Mouse (Mus musculus) megakaryocyte-erythroid progenitor cell, adult 5-6 weeks (primary cell): ENCODE results near the gene Adam10. TPM values are rescaled to one million over a fixed set of nuclear protein-coding genes. Genes with fewer than 3 reads are reported as not detected.

Source experiments
- ATAC-seq: replicated peaks from 2 replicates; pipeline ENCODE4 v1.8.0; 2016; ENCODE audit warnings: mild to moderate bottlenecking, inconsistent platforms; ENCODE audit not compliant: severe bottlenecking, poor library complexity, low FRiP score, low TSS enrichment
- total RNA-seq, 2 experiments: library from RNA; stranded (forward) in 1 of 2; stranded (reverse) in 1 of 2; fragments of 200-1000, 215-1000 nt in 1 of 2; fragments of >200 nt in 1 of 2; fragmentation: Nextera tagmentation in 1 of 2; gene quantifications; 2 replicates each; pipeline ENCODE4 v1.2.3; 2014 to 2017

Gene Adam10
- total RNA-seq, 2 experiments from 2014 or later = 56.0 to 88.3 TPM

DNA sequence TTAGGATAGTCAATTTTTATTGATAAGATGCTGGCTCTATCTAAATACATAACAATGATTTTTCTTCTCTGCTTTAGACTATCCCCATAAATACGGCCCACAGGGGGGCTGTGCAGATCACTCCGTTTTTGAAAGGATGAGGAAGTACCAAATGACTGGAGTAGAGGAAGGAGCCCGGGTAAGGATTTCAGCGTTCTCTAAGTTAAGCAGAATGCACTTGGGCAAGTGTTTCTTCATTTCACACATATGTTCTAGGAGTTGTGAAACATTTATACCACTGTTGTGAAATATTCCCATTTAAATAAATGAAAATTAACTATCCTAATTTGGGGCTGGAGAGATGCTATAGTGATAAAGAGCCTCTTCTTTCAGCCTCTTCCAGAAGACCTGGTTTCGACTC is 61.2 kb downstream of the Adam10 start:
- no peak for ATAC-seq

DNA sequence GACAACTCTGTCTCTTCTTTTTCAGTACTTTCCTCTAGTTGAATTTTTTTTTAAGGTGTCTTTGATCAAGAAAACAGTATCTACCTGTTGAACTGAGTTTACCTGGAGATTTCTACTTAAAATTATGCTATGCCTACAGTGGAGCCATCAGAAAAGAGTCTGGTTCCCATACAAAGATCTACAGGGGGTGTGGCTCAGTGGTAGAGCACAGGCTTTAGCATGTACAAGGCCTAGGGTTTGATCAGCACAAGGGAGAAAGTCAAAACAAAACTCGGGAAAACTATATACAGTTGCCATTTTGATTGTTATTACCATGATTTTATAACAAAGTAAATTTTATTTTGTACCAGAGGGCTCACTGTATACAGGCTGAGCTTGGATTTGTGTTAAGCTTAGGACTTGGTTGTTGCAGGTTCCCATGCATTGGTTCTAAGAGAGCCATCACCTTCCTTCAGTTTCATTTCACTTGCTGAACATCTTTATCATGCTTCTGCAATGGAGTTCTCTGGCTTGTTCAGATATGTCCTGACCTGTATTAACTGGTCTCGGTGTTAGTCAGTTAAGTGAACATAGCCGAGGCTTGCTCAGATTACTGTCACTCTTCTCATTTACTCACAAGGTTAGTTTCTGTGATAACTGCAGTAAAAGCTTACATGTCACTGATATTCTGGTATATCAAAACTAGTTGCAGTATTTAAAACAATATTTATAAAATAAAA is 72.9 kb downstream of the Adam10 start:
- ATAC-seq = peak; percentile 34; the same call in 1 of the 2 replicates

DNA sequence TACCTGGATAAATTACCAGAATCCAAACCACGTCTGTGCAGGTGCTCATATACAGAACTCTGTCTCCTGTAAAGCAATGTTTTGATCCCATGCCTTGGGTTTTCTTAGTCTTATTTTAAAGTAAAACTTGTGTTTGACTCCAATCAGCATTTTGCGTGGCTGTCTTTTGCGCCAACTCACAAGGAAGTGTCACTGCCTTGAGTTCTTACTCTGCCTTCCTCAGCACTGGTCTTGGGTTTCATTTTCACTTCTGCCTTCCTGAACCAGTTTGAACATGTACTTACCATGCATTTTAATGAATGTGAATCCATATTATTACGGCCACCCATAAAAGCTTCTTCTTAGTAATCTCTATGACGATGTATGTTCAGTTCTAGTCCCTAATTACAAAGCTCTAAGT is 82.2 kb downstream of the Adam10 start:
- ATAC-seq = no peak

DNA sequence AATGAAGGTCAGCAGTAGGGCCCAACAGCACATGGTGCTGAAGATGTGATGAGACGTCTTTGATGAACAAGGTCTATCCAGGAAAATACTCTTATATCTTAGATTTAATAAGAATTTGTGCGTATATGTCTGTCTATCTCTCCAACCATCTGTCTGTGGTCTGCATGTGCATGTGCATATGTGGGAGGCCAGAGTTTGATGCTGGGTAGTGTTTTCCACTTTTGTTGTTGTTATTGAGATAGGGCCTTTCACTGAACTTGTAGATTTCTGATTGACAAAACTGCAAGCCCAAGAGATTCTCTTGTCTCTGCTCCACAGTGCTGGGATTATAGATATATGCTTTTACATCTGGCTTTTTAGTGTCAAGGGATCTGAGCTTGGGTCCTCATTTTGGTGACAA is 96.7 kb downstream of the Adam10 start:
- ATAC-seq = peak; percentile 87

DNA sequence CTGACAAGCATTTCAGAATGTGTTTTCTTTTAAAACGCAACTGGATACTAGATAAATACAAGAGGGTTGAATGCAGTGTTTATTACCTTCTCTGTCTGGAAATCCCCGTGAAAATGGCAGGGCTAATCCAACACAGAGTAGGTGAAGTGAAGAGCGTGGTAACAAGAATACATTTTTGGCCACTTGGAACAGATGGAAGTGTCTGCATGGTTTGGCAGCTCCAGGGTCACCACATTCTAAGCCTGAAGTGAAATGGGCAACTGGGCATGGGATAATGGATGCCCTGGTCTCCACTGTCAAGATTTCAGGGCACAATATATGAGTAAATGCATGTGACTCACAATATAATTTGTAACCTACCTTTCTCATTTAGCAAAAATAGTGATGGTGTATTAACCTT is 103.4 kb downstream of the Adam10 start:
- no peak for ATAC-seq

DNA sequence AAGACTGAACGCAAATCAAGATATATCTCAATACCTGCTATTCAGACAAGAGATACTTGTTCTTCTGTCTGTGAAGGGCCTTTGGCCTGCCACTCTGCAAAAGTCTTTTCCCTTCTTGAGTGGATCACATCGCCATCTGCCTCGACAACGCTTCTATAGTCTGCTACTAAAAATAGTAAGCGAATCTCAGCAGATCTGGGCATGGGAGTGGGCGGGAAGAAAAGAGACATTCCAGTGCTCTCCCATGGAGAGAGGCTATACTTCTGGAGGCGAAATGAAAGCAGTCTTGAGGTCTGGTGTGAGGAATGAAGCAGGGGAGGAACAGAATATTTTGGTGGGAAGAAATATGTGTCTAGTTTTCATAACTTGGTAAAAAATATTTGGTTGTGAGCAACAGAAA is 109.9 kb downstream of the Adam10 start:
- no peak for ATAC-seq

DNA sequence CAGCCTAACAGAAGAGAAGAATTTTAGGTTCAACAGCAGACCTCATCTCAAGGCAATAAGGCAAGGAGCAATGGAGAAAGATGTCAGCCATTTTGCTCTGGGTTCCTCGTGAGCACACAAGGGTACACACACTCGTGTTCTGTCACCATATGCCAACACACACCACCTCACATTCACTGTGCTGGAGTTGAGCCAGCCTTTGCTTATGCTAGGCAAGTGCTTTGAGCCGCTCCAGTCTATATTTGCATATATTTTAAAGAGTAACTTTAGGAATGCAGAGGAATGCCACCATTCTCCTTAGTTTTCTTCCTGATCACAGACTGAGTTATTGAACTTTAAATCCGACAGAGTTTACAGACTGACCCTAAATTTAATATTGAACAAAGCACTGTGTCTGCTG is 111.8 kb downstream of the Adam10 start:
- ATAC-seq = no peak

DNA sequence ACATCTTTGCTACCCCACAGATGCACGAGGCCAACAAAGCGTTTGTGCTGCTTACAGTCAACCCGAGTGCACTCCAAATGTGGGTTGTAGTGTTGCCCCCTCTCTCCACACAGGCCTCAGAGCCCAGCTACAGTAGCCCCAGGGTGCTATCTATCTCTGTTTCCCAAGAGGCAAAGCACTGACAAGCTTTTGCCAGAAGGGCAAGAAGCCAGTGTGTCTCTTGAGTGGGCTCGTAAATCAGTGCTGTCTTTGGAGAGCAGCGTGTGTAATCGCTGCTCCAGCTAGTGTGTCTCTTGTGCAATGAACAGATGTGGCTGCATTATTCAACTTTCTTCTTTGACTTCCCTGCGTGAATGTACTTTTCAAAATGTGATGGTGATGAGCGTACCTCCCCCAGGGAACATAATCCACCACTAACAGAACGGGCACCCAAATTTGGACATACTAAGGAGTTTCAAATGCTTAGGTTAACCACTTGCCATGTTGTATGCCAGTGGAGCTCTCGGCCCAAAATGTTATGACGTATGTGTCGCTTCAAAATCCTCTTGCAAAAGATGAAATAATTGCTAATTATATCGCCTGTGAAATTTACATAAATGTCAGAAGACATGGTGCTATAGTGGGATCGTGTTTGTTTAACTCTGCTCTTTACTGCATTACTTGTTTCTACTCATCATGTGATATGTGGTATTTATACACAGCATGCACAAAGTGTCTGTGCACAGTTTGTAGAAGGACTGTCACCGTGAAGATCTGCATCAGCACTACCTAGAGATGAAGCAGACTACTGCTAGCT is 116.0 kb downstream of the Adam10 start:
- no peak for ATAC-seq

DNA sequence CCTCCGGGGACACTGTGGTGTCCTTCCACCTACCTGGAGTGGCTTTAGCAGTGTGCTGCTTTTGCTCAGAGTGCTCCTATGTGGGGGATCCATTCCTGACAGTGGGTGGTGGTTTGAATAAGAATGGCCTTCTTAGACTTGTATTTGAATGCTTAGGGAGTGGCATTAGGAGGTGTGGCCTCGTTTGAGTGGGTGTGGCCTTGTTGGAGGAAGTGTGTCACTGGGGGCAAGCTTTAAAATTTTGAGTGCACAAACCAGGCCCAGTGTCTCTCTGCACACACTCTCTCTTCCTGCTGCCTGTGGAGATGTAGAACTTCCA is 116.6 kb downstream of the Adam10 start:
- peak; percentile 41; the same call in 1 of the 2 replicates for ATAC-seq

DNA sequence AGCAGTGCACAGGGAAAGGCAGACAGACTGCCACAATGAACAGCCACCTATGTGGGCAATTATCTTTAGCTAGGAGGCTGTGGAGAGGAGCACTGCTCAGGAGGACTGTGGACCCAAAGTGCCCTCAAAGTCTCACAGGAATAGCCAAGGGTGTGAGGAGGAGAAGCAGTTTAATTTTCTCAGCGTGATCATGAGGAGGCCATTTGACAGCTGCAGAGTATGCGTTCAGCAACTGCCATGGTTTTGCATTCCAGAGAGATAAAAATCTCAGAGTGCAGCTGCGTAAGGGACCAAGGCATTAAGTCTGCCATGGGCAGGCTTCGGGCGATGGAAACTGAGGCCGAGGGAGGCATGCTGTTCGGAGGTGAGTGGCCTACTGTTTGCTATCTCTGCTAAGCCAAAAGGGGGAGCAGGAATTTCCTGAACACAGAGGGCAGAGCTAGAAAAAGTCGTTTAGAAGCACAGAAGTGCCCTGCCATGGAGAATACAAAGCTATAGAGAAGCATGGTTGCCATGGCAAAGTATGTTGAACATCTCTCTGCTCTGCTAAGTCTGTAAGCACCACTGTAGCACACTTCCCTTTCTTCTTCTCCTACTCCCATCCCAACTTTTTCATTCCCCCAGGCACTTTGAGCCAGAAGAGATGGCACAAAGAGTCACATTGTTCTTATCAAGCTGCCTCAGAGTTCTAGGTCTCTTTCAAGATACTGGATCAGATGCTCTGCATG is 122.0 kb downstream of the Adam10 start:
- ATAC-seq = no peak

DNA sequence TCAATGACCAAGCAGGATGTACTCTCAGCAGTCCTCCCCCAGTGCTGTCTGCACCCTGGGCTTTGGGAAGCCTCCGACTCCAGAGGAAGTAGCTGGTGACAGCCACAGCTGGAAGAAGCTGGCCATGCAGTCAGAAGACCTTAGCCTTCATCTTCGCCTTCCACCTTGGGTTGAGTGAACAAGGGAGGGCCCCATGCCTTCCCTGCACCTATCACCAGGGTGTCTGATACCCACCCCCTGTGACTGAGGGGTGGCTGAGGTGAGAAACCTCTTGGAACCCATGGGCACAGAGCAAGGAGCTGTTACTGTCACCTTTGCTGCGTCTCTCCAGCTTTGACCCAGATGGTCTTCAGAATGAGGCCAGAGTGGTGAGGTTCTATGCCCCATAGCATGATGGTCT is 123.0 kb downstream of the Adam10 start:
- ATAC-seq = no peak

DNA sequence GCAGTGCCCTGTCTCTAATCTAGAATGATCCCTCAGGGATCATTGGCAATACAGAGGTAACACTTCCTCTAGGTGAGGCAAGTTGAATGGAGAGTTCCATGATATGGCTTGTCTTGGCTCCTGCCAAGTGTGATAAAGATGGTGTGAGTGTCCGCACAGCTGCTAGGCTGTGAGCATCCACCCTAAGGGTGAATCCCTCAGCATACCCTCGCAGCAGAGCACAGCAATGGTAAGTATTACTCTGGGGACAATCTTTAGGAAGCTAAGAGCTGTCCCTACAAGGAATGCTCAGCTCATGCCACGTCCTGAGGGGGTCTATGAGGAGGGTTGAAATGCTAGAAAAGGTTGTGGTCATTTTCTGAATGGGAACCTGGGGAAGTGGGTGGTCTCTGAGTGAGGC is 124.0 kb downstream of the Adam10 start:
- no peak for ATAC-seq

DNA sequence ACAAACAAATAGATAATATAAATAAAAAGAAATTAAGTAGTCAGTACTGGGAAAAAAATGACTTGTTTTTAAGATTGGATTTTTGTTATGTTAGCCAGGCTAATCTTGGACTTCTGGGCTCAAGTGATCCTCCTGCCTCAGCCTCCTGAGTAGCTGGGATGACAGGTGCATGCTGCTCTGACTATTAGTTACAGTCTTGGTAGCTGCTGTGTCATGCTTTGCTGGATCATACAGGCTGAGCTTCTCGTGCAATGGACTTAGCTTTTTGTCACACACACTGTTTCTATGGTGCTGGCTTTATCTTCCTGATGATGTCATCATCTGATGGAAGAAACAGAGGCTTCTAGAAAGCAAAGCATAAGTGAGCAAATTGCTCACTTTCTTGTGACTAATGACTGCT is 127.3 kb downstream of the Adam10 start:
- ATAC-seq = peak; percentile 77

DNA sequence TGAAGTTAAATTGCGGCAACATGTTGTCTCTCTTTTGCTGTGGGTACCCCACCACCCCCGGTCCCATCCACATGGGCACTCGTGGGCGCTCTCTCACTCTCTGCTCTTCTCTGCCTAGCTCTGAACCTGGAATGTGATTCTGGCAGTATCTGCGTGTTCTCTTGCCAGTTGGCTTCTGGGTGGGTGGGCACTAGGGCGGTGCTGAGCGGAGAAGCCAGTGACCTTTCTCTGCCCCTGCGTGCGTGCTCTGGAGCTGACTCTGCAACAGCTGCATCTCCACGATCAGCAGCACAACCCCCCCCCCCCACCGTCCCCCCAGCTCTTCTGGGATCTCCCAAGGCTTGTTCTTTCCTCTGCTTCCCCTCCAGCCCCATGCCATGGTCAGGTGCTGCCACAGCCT is 128.9 kb downstream of the Adam10 start:
- ATAC-seq = no peak

DNA sequence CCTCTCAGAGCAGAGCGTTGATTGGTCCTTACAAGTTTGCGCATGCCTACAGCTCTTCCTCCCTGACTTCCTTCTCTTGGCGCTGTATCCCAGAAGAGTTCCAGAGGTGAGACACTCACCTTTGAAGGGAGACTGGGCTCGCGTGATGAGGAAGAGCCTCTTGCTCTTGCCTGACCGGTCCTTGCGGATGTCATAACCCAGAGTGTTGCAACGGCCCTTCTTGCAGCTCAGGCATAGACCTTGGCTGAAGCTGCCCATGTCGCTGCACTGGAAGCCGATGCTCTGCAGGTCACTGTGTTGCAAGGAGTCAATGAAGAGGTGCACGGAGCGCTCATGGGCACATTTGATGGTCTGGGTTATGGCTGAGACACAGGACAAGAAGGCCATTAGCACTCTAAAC is 133.8 kb downstream of the Adam10 start:
- ATAC-seq = no peak

DNA sequence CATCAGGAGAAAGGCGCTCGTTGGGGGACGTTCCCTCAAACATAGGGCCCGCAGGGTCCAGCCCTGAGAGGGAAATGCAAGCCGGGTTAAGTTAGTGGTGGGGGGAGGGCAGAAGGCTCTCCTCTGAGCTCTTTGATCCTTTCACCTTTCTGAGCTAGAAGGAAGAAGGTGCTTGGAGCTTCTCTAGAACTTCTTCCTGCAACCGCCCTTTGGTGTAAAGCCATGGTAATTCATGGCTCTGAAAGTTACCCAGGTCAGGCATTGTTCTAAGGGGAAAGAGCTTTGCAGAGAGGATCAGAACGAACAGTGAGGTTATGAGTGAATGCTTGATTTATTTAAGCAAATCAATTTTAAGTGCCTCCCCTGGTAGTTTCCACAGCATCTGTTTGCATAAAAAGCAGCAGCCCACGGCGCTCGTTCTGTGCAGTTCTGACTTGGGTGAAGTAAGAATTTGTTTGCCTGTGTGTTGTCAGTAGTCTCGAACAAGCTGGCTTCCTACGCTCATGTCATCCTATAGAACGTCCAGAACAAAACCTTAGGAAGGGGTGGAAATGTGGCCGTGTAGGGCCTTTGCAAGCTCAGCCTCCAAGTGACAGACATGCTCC is 138.0 kb downstream of the Adam10 start:
- ATAC-seq = no peak

DNA sequence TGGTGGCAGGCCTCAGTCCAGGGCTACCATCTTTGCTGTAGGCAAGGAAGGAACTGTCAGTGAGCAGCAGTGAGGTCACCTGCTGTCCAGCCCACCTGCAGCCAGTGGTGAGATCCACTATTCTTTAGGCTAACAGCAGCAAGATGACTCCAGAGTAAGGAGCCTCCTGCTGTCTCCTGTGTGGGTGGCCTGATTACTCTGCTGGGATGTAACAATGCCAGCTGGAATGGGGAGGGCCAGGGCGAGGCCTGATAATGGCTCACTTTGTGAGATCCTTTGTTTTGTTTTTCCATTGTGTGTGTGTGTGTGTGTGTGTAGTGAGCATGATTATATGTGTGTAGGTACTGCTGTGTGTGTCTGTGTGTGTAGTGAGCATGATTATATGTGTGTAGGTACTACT is 138.6 kb downstream of the Adam10 start:
- ATAC-seq = peak; percentile 54

DNA sequence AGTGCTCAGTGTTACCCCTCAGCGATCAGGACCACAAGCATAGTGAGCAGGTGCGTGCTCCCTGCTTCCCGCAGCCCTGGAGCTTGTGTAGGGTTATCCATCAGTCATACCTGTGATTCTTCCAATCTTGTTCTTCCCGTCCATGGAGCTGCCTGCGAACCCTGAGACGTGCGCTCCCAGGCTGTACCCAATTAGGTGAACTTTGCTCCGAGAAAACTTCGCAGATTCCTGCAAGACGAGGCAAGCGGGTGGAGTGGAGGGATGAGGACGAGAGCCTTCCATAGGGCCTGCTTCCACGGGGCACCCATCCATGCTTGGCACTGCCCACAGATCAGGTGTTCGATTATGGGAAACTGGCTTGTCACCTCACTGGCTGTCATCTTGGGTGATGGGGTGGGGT is 139.9 kb downstream of the Adam10 start:
- ATAC-seq = no peak

DNA sequence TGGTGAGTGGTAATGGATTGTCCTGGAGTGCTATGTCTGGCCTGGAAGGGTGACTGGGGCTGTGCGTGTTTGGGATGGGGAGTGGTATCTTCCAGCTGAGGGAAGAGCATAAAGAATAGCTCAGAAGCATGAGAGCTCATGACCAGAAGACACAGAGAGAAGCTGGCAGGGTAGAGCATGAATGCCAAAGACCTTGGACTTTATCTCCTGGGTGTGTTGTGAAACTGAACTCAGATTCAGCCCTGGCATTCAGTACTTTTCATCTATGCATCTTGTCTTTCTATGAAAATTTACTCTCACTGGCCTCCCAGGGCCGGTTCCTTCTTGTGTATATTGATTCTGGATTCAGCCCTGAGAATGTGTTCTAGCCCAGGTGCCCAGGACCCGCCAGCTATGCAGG is 145.3 kb downstream of the Adam10 start:
- ATAC-seq = no peak

DNA sequence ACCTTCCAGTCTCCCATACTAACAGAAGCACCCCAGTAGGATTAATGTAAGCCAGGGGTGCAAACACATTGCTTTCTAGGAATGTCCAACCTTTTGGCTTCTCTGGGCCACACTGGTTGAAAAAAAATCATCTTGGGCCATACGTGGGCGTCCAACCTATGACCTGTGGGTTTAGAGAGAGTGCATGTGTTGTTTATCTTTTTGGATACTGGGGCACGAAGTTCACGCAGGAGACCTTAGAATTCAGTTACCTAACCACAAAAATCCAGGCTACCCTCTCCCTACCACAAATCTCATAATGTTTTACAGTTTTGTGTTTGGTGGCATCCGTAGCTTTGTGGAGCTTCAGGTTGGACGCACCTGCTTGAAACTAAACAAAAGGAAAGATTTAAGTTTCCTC is 149.1 kb downstream of the Adam10 start:
- no peak for ATAC-seq
